Mouse (Mus musculus): ENCODE measurements around the gene Atp2b2.

GRCm38 (mm10) chr6:114041097-114041910, 1.1 kb downstream of the Atp2b2 start:
- TF ChIP-seq CTCF (IDR thresholded peaks at IDR 0.05; ENCODE audit: low read depth) (no peak), EP300 (IDR thresholded peaks at IDR 0.05; ENCODE audit: low read depth) (no peak)

Measured in liver, embryonic 14.5 days (tissue).